Mouse (Mus musculus) layer of hippocampus, postnatal 36 days (tissue): ENCODE results near the gene Slc44a4. TPM values are rescaled to one million over a fixed set of nuclear protein-coding genes. Genes with fewer than 3 reads are reported as not detected.
A peak's percentile ranks its signal among the peaks of the same experiment; 100 is the strongest.
"Not testable (repeated sequence)": the region's sequence is repeated elsewhere in the genome, so short reads cannot be mapped to it uniquely, and the experiment has no call there.

Experiments used
- DNase-seq, 2 experiments: peaks; one replicate each; pipeline ENCODE4 v3.0.0; 2022
- total RNA-seq, 2 experiments: library from RNA; stranded (reverse); gene quantifications; 2 replicates each; pipeline ENCODE4 v1.2.3; 2021

The Slc44a4 gene
- total RNA-seq, 2 experiments from 2014 or later, result 0.28 TPM; not detected in 1

GRCm38 (mm10) chr17:34899053-34899889, 15.0 kb upstream of the Slc44a4 start:
- peak; percentile 36 to 42 for DNase-seq

- no peak for DNase-seq
Observed at GRCm38 (mm10) chr17:34899890-34900243, 14.4 kb upstream of the Slc44a4 start.

DNA sequence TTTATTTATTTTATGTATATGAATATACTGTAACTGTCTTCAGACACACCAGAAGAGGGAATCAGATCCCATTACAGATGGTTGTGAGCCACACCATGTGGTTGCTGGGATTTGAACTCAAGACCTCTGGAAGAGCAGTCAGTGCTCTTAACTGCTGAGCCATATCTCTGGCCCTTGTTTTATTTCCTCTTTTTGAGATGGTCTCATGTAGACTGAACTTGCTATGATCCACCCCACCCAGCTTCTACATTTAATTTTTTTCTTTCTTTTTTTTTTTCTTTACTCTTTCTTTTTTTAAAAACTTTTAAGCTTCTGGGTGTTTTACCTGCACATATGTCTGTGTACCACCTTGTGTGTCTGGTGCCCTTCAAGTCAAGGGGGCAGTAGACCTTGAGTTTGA, 13.4 kb upstream of the Slc44a4 start:
- DNase-seq, result not testable (repeated sequence)

DNA sequence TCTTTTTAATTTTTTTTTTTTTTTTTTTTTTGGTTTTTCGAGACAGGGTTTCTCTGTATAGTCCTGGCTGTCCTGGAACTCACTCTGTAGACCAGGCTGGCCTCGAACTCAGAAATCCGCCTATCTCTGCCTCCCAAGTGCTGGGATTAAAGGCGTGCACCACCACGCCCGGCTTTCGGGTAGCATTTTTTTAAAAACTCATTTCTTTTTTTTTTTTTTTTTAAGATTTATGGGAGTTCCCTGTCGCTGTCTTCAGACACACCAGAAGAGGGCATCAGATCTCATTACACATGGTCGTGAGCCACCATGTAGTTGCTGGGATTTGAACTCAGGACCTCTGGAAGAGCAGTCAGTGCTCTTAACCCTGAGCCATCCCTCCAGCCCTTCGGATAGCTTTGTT, 12.3 kb upstream of the Slc44a4 start:
- not testable (repeated sequence) for DNase-seq

DNA sequence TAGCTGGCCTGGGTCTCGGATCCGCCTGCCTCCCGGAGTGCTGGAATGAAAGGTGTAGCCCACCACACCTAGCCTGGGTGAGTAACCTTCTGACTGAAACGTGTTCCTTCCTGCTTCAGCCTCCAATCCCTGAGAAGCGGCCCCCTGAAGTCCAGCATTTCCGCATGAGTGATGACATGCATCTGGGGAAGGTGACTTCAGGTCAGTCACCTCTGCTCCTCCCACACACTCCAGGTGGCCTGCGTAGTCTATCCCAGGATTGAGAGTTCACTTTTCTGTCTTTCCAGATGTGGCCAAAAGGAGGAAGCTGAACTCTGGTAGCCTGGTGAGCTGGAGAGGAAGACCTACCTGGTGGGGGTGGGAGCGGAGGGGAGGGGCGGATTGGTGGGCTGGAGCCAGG, 11.4 kb upstream of the Slc44a4 start:
- DNase-seq, result no peak

DNA sequence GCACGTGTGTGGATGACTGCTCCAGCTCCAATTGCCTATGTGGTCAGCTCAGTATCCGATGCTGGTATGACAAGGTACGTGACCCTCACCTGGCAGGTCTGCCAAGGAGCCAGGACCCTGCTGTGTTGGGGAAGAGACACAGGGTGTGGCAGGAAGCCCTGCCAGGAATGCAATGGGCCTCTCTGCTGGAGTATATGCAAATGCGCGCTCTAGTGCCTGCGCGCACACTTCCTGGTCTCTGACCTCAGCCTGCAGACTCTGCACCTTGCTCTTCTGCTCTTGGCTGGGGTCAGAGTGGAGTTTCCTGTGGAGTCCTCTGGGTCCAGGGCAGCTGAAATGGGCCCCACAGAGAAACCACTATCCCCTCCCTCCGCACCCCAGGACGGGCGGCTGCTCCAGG, 3.3 kb upstream of the Slc44a4 start:
- DNase-seq, result no peak

GRCm38 (mm10) chr17:34911945-34912351, 2.3 kb upstream of the Slc44a4 start:
- peak; percentile 36 to 55 for DNase-seq

GRCm38 (mm10) chr17:34915410-34915831, 1.2 kb downstream of the Slc44a4 start:
- no peak for DNase-seq

DNA sequence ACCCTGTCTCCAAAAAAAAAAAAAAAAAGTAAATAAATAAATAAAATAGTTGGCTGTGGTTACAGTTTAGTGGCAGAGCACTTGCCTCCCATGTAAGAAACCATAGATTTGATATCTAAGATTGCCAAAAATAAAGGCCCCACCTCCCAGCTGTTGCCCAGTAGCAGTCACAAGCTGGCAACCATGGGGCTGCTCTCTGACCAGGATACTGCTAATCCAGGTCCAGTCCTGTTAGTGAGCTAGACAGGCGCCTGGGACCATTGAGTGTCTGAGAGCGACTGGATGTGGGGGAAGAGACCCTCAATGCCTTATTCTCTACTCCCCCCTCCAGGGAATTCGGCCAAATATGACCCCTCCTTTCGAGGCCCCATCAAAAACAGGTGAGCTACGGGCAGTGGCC, 2.0 kb downstream of the Slc44a4 start:
- no peak for DNase-seq

- DNase-seq, result no peak
Observed at GRCm38 (mm10) chr17:34917188-34917587, 2.9 kb downstream of the Slc44a4 start.

DNA sequence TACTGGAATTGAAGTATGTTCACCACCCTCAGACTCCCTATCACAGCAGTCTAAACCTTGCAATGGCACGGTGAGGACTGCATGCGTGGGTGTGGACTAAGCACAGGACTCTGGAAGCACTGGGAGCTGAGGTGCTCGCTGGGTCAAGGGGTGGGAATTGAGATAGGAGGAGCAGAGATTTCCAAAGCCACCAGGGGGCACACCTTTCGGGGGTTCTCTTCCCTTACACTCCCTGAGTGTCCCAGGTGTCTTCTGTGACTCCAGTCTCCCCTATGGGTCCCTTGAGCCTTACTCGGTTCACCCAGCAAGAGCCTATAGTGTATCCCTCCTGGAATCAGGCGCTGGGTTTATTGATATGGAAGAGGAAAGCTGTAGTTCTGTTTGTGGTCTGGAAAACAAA, 8.7 kb downstream of the Slc44a4 start:
- no peak for DNase-seq

DNA sequence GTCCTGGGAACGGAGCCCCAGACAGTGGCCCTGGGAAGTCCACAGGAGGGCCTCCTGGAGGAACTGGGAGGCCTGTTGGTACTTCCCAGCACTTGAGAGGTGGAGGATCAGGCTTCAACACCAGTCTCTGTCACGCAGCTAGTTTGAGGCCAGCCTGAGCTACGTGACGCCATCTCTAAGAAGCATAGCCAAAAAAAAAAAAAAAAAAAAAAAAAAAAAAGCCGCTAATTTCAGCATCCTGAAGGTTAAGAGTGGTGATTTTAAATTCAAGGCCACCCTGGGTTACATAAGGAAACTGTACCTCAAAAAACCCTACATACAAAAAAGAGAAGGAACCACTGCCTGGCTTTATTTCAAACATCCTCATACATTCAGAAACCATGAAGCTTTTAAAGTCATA, 10.0 kb downstream of the Slc44a4 start:
- DNase-seq, result no peak

- no peak for DNase-seq
Observed at GRCm38 (mm10) chr17:34927306-34928019, 13.2 kb downstream of the Slc44a4 start.

DNA sequence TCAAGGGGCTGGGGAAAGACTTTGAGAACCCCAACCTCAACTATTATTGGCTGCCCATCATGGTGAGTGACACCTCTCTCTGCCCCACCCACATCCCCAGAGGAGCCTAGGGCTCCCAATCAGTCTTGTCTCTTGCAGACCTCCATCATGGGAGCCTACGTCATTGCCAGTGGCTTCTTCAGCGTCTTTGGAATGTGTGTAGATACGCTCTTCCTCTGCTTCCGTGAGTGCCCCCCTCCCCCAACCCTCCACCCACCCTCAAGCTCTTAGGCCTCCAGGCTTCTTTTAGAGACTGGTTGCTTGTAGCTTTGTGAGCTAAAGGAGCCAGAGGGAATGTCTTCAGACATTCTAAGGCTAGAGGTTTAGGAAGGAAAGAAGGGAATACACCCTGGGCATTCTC, 14.6 kb downstream of the Slc44a4 start:
- DNase-seq, result no peak

DNA sequence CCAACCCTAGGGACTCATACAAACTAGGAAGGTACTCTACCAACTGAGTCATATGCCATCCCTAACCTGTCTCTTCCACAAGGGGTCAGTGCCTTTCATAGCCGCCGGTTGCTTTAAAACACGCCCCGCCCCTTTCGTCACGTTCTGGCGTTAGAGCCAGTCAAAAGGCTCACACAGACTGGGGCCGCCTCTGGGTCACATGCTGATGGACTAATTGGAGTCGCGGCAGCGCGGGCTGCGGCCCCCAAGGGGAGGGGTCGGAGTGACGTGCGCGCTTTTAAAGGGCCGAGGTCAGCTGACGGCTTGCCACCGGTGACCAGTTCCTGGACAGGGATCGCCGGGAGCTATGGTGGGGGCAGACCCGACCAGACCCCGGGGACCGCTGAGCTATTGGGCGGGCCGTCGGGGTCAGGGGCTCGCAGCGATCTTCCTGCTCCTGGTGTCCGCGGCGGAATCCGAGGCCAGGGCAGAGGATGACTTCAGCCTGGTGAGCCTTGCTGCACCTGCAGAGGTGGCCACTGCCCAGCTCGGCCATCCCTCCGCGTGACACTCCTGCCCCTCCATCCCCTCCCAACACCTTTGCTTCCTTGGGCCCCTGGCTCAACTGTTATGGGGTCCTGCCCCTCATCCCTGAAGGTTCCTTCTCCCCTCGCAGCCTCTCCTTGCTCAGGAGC, 16.9 kb downstream of the Slc44a4 start, which contains the start of gene Neu1:
Gene Neu1 (plus strand): TSS at position 193 of the 674 bp plus-strand sequence.
- DNase-seq, result peak; percentile 96 to 98

- DNase-seq, result peak; percentile 31 to 36
Observed at GRCm38 (mm10) chr17:34931735-34932098, 17.5 kb downstream of the Slc44a4 start.

GRCm38 (mm10) chr17:34932287-34932686, 18.0 kb downstream of the Slc44a4 start:
- no peak for DNase-seq

DNA sequence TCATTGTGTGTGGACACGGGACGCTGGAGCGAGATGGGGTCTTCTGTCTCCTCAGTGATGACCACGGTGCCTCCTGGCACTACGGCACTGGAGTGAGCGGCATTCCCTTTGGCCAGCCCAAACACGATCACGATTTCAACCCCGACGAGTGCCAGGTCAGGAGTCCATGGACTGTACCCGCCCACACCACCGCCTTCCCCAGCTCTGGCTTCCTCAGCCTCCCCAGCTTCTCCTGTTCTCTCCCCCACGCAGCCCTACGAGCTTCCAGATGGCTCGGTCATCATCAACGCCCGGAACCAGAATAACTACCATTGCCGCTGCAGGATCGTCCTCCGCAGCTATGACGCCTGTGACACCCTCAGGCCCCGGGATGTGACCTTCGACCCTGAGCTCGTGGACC, 19.8 kb downstream of the Slc44a4 start:
- no peak for DNase-seq

DNA sequence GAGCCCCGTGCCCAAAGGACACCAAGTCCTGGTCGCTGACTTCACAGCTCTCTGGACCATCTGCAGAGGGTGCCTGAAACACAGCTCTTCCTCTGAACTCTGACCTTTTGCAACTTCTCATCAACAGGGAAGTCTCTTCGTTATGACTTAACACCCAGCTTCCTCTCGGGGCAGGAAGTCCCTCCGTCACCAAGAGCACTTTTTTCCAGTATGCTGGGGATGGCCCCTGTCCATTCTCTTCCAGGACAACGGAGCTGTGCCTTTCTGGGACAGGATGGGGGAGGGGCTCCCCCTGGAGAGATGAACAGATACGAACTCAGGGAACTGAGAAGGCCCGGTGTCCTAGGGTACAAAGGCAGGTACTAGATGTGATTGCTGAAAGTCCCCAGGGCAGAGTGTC, 20.6 kb downstream of the Slc44a4 start:
- no peak for DNase-seq

- no peak for DNase-seq
Observed at GRCm38 (mm10) chr17:34937960-34938505, 23.8 kb downstream of the Slc44a4 start.

- DNase-seq, result no peak
Observed at GRCm38 (mm10) chr17:34941344-34942041, 27.2 kb downstream of the Slc44a4 start.

- no peak for DNase-seq
Observed at GRCm38 (mm10) chr17:34943128-34943815, 29.0 kb downstream of the Slc44a4 start.
